Mouse (Mus musculus) heart, embryonic 14.5 days (tissue): ENCODE measurements around the gene Mars. TPM values are rescaled to one million over a fixed set of nuclear protein-coding genes. Genes with fewer than 3 reads are reported as not detected.
A peak's percentile ranks its signal among the peaks of the same experiment; 100 is the strongest.

Source experiments
- ATAC-seq: fragments of 200-750 bp; cut with Nextera tagmentation; 2 replicates; pipeline ENCODE4 v1.8.0; 2017; ENCODE audit warnings: low read depth, moderate TSS enrichment; ENCODE audit not compliant: insufficient number of reproducible peaks, insufficient read depth, low FRiP score
- H3K27ac ChIP-seq, 2 experiments: fragments of 200-500 bp in 1 of 2; fragments of 300-500 bp in 1 of 2; sonication (generic) in 1 of 2; replicated peaks in 1 of 2; 2 replicates each; pipeline ENCODE4 v1.5.1; 2012 to 2014; ENCODE audit warnings: low read depth in 2 of 2, low read length in 2 of 2, control low read depth in 1 of 2, mild to moderate bottlenecking in 1 of 2, mixed read lengths in 1 of 2; ENCODE audit not compliant: control insufficient read depth in 1 of 2, insufficient read depth in 1 of 2
- H3K27me3 ChIP-seq: fragments of 300-500 bp; sonication (generic); 2 replicates; pipeline ENCODE4 v1.6.1; 2014; ENCODE audit warnings: mild to moderate bottlenecking, low read length, control low read depth; ENCODE audit not compliant: control insufficient read depth, insufficient read depth
- H3K36me3 ChIP-seq: fragments of 300-500 bp; sonication (generic); 2 replicates; pipeline ENCODE4 v1.6.1; 2014; ENCODE audit warnings: mild to moderate bottlenecking, control low read depth, low read length, mixed read lengths; ENCODE audit not compliant: control insufficient read depth, insufficient read depth
- H3K4me1 ChIP-seq, 2 experiments: fragments of 200-500 bp in 1 of 2; fragments of 300-500 bp in 1 of 2; sonication (generic) in 1 of 2; 2 replicates each; pipeline ENCODE4 v1.6.1; 2012 to 2014; ENCODE audit warnings: low read length in 2 of 2, control low read depth in 1 of 2, mixed read lengths in 1 of 2; ENCODE audit not compliant: control insufficient read depth in 2 of 2, insufficient read depth in 2 of 2
- H3K4me2 ChIP-seq: fragments of 300-500 bp; sonication (generic); 2 replicates; pipeline ENCODE4 v1.6.1; 2014; ENCODE audit warnings: mild to moderate bottlenecking, low read length
- H3K4me3 ChIP-seq, 2 experiments: fragments of 200-500 bp in 1 of 2; fragments of 300-500 bp in 1 of 2; sonication (generic) in 1 of 2; 2 replicates each; pipeline ENCODE4 v1.5.1; 2012 to 2014; ENCODE audit warnings: low read length in 2 of 2, mild to moderate bottlenecking in 2 of 2, control low read depth in 1 of 2, low read depth in 1 of 2, moderate library complexity in 1 of 2; ENCODE audit not compliant: control insufficient read depth in 1 of 2, insufficient read depth in 1 of 2
- H3K9ac ChIP-seq: fragments of 300-500 bp; sonication (generic); 2 replicates; pipeline ENCODE4 v1.6.1; 2014; ENCODE audit warnings: mild to moderate bottlenecking, low read length
- H3K9me3 ChIP-seq: fragments of 300-500 bp; sonication (generic); 2 replicates; pipeline ENCODE4 v1.6.1; 2016; ENCODE audit warnings: low read length, control low read depth; ENCODE audit not compliant: control insufficient read depth
- WGBS: fragments of 180-500 bp; shearing (Covaris S2); extraction: QIAGEN DNeasy Blood & Tissue Kit; methylation state at CpG from one replicate; pipeline ENCODE4 v1.1.7; 2014; 5-methylcytosine and 5-hydroxymethylcytosine counted together
- polyA plus RNA-seq: library from polyadenylated mRNA; unstranded; fragments of >200 nt; fragmentation: Nextera tagmentation; extraction: Ambion mirVana; gene quantifications from 2 replicates; pipeline ENCODE4 v1.2.1, GENCODE M21; 2014

The Mars gene
- polyA plus RNA-seq, 1 experiment from 2014 or later = 76.1 TPM

DNA sequence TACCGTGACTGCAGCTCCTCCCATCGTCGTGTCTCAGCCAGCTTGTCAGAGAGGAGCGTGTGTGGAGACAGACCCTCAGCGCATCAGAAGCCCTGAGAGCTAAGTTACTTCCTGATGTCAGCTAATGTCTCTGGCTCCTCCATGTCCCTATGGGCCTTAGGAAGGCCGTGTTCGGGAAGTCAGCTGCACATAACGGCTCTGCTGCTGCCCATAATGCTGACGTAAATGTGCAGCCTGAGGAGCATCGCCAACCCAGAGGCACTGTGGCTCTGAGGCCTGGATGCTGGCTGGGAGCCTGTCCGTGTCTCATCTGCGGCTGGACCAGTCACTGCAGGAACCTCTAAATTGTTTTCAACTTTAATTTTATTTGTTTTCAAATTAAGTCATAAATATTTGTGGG is 42.5 kb downstream of the Mars start:
- Histone ChIP-seq H3K27me3 (peaks cover 6% of the 10 kb centered on the region; the same call in 1 of the 2 replicates), H3K27ac (no peak overlapping the region), H3K36me3 (peaks cover 62% of the 10 kb centered on the region), H3K4me1 (peaks cover 10 to 20% of the 10 kb centered on the region in 2 experiments), H3K9me3 (no peaks in the 10 kb centered on the region), H3K4me2 (no peak overlapping the region), H3K9ac (no peak overlapping the region), H3K4me3 (no peak overlapping the region)
- no peak for ATAC-seq
- whole genome bisulfite sequencing = 79% methylated on average over 12 of the region's 12 CpGs

- peaks cover 10 to 20% of the 10 kb centered on the region in 2 experiments for H3K4me1 ChIP-seq
- H3K4me3 ChIP-seq = no peak overlapping the region
- WGBS = 40% methylated on average over 5 of the region's 5 CpGs
- no peak for ATAC-seq
- no peaks in the 10 kb centered on the region for H3K9me3 ChIP-seq
- H3K36me3 ChIP-seq = peaks cover 57% of the 10 kb centered on the region
- H3K9ac ChIP-seq = peak overlapping the region; percentile 43; the same call in 1 of the 2 replicates
- no peak overlapping the region for H3K27ac ChIP-seq
- no peak overlapping the region for H3K4me2 ChIP-seq
- H3K27me3 ChIP-seq = peaks cover 12% of the 10 kb centered on the region
These were observed 43.2 kb downstream of the Mars start for GRCm38 (mm10) chr10:127268401-127268800.

- H3K27ac ChIP-seq = no peak overlapping the region
- H3K36me3 ChIP-seq = peaks cover 46% of the 10 kb centered on the region
- H3K9me3 ChIP-seq = no peaks in the 10 kb centered on the region
- H3K27me3 ChIP-seq = peaks cover 21% of the 10 kb centered on the region
- H3K4me3 ChIP-seq = peak overlapping the region; percentile 95 to 98
- H3K4me2 ChIP-seq = peak overlapping the region; percentile 70
- H3K4me1 ChIP-seq = peaks cover 16 to 28% of the 10 kb centered on the region in 2 experiments
- ATAC-seq = no peak
- WGBS = 69% methylated on average over 5 of the region's 5 CpGs
- peak overlapping the region; percentile 100 for H3K9ac ChIP-seq
These were observed 44.3 kb downstream of the Mars start for GRCm38 (mm10) chr10:127267318-127267717.

- H3K4me3 ChIP-seq = peak within 1 kb of the TSS; percentile 95 to 98
- peaks cover 16 to 28% of the 10 kb centered on the region in 2 experiments for H3K4me1 ChIP-seq
- H3K27me3 ChIP-seq = peaks cover 31% of the 10 kb centered on the region
- ATAC-seq = peak; percentile 98
- H3K36me3 ChIP-seq = peaks cover 37% of the 10 kb centered on the region
- peak within 1 kb of the TSS; percentile 76 to 85 for H3K27ac ChIP-seq
- 1% methylated on average over 68 of the region's 70 CpGs for WGBS
- H3K9me3 ChIP-seq = no peaks in the 10 kb centered on the region
- H3K9ac ChIP-seq = peak within 1 kb of the TSS; percentile 100
- H3K4me2 ChIP-seq = peak within 1 kb of the TSS; percentile 70
These were observed 45.2 kb downstream of the Mars start, which contains the start of gene Dctn2 for GRCm38 (mm10) chr10:127266112-127267091. Dctn2 (plus strand) TSS chr10:127266368.

GRCm38 (mm10) chr10:127265727-127266111 is 45.9 kb downstream of the Mars start:
- WGBS = 27% methylated on average over 4 of the region's 4 CpGs

GRCm38 (mm10) chr10:127264971-127265370 is 46.6 kb downstream of the Mars start:
- WGBS = 70% methylated on average over 4 of the region's 4 CpGs
- H3K9ac ChIP-seq = no peak overlapping the region
- no peak overlapping the region for H3K4me3 ChIP-seq
- peaks cover 22% of the 10 kb centered on the region for H3K36me3 ChIP-seq
- no peak overlapping the region for H3K4me2 ChIP-seq
- no peaks in the 10 kb centered on the region for H3K9me3 ChIP-seq
- H3K4me1 ChIP-seq = peaks cover 16 to 28% of the 10 kb centered on the region in 2 experiments
- peaks cover 37% of the 10 kb centered on the region for H3K27me3 ChIP-seq
- ATAC-seq = no peak
- H3K27ac ChIP-seq = no peak overlapping the region

More at GRCm38 (mm10) chr10:127265727-127266111, 45.9 kb downstream of the Mars start:
- H3K27me3 ChIP-seq = peaks cover 37% of the 10 kb centered on the region
- peak overlapping the region; percentile 100 for H3K9ac ChIP-seq
- H3K4me1 ChIP-seq = peaks cover 16 to 28% of the 10 kb centered on the region in 2 experiments
- peak overlapping the region; percentile 70 for H3K4me2 ChIP-seq
- ATAC-seq = no peak
- H3K36me3 ChIP-seq = peaks cover 30% of the 10 kb centered on the region
- no peaks in the 10 kb centered on the region for H3K9me3 ChIP-seq
- peak overlapping the region in 1 of 2 experiments; percentile 98; a peak in 2 of 4 replicates for H3K4me3 ChIP-seq
- no peak overlapping the region for H3K27ac ChIP-seq

DNA sequence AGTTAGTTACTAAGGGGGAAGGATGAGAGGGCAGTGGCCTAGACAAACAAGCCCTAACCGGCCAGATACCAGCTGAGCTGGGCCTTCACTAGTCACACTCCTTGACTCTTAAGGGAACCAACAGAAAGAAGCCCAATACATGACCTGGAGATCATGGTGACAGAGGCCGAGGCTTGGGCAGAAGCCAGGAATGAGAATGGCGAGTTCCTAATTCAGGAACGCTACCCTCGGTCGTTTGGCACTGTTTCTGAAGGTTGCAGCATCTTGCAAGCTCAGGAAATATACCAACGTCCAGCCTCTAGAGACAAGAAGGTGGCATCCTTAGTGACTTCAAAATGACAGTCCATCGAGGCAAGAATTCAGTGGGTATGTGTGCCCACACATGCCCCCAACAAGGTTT is 47.2 kb downstream of the Mars start:
- no peak for ATAC-seq
- Histone ChIP-seq H3K4me2 (no peak overlapping the region), H3K4me3 (no peak overlapping the region), H3K27me3 (peaks cover 37% of the 10 kb centered on the region), H3K9me3 (no peaks in the 10 kb centered on the region), H3K4me1 (peaks cover 16 to 28% of the 10 kb centered on the region in 2 experiments), H3K36me3 (peaks cover 17% of the 10 kb centered on the region), H3K9ac (no peak overlapping the region), H3K27ac (no peak overlapping the region)
- 70% methylated on average over 8 of the region's 8 CpGs for WGBS
